Mouse (Mus musculus) spleen, postnatal 10 days (tissue): ENCODE results near the gene Gm20388.

ENCODE experiments used
- DNase-seq, 2 experiments: peaks; one replicate each; pipeline ENCODE4 v3.0.0; 2021 to 2022; ENCODE audit warnings: low spot score in 2 of 2

Gene Gm20388

DNA sequence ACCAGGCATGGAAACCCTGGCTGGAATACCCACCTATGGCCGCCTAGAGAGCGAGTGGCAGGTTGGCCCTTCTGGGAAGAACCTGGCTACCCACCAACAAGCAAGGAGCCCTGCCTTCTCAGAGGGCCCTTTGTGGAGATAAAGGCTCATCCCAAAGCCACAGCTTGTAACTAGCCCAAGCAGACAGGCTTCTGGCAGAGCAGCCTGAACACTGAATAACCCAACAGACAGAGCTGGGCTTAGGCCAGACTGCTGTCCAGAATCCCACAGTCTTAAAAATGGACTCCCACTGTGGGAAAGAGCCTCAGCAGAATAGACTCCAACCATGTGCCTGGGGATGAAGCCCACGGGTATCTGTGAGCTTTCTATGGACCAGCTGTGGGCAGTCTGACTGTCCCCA, 1973.5 kb downstream of the Gm20388 start:
- no peak for DNase-seq

DNA sequence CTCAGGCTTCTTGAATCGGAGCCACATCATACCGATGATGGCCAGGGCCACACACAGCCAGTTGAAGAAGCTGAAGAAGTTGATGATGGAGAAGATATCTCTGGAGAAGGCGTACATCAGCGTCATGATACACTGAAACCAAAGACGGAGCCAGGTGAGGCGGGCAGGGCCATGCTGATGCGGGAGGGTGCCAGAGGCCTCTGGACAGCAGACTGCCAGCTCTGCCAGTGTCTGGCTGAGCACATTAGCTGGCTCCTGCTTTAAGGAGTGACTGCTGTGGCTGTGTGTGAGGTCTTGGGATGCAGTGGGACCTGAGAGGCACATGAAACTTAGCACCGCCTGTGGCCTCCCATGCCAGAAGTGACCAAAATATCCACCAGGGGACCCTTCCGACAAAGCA, 1974.4 kb downstream of the Gm20388 start:
- DNase-seq: no peak

DNA sequence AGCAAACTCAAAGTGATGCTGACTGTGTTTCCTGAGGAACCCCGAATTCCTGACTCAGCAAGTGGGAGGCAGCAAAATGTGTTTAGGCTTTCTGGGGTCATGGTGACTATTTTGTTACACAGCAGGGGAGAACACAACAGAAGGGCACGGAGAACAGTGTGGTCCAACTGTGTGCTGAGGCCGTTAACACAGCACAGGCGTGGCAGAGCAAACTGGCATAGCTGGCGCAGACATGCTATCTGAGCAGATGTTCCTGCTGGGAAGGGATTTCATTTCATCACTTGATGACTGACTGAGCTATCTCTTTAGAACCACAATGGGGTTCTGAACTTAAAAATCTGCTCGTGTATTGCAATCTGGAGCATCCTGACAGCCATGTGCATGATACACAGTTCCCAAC, 1974.8 kb downstream of the Gm20388 start:
- no peak for DNase-seq

DNA sequence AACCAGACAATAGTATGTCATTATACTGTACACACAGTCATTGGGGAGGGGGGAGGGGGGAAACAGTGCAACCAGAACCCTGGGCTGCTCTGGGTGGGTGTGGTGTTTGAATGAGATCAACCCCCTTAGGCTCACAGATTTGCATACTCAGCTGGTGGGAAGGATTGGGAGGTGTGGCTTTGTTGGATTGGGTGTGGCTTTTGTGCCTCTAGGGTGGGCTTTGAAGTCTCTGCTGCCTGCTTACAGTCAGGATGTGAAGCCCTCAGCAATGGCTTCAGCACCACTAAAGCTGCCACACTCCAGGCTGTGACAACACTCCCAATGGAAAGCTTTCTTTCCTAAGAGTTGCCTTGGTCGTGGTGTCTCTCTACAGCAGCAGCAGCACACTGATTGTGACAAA, 1976.9 kb downstream of the Gm20388 start:
- no peak for DNase-seq

DNA sequence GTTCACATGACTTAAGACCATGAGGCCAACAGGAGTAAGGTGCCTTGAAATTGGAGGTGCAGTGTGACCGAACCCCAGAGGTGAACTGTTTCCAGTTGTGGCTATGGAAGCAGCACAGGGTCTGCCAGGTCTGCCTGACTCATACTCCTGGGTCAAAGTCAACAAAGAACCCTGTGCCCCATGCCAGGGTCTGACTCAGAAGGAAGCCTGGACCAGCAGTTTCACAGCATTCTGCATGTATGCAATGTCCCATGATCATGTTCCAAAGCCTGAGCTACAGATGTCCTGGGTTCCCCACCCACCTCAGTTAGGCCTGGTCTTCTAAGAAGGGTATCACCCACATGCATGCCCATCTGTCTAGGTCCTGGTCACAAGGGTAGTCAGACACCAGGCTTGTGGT, 1978.7 kb downstream of the Gm20388 start:
- DNase-seq: no peak

DNA sequence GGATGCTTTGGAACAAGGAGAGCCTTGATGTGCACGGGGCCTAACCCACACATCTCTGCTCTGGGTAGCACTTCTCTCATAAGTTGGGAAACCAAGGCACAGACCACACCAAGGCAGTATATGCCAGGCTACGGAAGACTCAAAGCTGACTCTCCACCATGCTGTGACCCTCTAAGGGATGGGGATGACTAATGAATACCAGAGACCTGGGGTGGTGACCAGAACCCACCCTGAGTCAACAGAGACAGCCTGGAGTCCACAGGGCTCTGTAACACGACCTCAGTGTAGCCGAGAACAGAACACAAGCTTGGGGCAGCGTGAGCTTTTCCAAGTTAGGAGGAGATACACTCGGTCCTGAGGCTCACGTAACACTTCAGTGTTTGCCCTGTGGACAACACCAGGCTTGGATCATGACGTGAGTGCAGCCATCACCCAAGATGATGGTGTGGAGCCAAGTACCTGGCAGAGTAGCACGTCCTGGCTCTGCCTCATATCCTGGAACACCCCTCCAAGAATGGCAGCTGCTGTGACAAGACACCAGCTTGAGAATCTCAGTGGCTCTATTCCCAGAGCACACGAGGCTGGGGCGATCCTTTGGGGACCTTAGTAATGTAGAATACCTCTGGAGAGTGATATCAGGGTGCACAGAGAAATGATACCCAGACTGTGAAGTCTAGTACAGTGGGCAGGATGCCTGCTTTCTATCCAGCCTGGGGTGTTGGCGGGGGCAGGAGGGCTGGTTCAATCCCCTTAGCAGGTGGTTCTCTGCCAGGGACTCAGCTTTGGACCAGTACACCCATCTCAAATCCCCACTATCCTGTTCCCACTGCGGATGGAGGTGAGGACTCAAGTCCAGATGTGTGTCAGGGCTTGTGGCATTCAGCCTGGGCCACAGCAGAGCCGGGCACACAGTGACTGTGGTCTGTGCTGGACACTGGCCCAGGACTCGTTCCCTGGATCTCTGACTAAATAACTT, 1979.5 kb downstream of the Gm20388 start:
- no peak for DNase-seq

DNA sequence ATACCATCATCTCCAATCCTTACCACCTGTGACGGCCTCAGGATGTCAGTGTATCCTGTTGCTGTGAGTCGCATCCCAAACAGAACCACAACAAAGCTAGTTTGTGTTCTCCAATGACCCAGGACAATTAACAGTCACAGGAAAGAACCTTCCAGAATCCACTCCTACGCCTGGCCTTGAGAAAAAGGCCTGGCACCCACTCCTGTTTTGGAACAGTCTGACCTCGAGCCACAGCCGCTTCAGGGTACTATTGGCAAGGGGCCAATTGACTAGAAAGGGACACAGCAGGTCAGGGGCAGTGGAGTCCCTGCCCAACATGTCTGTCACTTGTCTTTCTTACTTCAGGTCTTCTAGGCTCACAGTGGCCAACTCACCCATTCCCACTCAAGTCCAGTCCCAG, 1982.2 kb downstream of the Gm20388 start:
- no peak for DNase-seq

DNA sequence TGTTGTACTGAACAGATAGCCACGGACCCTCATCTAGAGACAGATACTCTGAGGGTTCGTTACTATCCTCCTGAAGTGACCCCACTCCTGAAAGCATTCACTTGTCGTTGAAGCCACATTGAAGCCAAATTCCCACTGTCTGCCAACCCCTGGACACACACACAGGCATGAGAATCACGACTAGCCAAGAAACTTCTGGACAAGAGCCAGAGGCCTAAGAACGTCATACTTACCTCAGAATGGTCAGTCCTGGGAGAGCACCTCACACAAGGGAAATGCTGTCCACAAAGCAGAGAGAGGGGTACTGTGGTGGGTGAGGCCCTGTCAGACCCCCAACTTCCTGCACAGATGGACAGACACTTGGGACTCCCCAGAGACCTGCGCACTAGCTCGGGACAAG, 1985.3 kb downstream of the Gm20388 start:
- DNase-seq: no peak

DNA sequence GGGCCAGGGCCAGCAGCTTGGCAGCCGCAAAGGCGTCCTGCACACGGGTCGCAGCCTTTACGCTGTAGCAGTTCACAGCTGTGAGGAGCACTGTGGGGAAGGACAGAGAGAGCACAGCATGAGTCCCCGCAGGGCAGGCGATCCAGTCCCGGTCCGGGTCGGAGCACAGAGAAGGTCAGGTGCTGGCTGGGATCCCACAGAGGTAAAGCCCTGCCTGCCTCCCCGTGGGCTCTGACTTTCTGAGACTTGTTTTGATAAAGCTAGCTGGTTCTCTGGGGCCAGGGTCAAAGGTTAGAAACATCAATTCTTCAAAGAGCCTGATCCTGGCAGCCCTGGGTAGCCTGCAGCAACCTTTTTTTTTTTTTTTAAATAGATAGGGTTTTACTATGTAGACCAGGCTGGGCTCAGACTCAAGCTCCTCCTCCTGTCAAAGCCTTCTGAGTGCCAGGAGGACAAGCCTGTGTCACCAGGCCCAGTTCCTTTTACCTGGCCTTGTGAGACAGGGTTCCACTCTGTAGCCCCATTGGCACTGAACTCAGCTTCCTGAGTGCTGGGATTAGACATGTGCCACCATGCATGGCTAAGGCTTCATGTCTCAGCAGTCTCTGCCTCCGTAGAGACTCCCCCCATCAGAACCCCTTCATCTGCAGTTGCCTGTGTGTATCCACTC, 1986.0 kb downstream of the Gm20388 start:
- no peak for DNase-seq

DNA sequence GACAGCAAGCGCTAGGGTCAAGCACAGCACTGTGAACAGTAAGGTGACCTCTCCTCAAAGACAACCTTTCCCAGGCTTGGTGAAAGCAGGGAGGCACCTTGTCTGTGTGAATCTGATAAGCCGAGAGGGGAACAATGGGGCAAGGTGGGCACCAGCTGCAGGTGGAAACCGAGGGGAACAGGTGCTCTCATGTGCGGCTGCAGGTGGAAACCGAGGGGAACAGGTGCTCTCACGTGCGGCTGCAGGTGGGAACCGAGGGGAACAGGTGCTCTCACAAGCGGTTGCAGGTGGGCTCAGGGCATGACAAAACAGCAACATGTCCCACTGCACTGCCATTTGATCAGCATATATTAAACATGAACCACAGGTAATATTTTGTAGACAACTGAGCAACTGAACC, 1986.6 kb downstream of the Gm20388 start:
- DNase-seq: no peak

DNA sequence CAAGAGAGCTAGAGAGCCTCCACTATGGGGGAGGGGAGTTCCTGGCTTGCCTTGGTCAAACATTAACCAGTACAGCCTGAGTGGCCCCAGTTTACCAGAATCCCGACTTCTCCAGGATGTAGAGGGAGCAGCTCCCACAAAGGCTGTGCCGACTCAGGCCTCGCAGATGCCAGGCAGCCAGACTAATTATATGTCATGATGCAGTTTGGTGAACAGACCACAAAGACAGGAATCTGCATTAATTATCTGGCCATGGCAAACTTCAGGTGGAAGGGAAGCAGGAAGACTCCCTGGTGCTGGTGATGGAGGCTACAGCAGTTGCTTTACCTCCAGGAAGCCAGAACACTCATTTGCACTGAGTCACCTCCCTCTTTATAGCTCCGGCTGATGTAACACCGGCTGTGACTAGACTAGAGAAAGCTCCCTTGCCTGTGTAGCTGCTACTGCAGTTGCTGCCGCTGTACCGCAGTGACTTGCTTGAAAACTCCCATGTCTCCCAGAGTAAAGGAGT, 1987.3 kb downstream of the Gm20388 start:
- DNase-seq: no peak

DNA sequence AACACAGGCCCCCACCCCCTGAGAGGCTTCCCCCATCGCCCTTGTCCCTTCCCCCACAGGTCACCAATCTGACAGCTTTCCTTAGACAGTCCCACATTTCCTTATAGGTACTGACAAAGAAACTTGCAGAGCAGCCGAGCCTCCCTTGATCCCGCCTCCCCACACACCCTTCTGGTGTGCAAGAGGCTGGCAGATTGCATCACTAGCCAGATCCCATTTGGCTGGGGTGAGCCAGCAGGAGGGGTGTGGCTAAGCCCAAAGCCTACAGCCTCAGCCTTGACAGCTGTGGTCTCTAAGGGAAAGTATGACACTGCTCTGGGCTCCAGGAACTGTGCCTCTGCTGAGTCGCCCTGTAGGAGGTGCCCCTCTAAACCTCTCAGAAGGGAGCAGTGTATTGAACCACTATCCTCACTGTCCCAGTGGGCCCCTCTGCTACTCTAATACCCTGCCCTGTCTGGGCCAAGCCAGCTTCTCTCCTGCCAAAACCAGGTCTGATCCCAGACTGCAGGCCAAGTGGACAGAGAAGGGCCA, 1987.8 kb downstream of the Gm20388 start:
- peak; percentile 81 to 88 for DNase-seq

DNA sequence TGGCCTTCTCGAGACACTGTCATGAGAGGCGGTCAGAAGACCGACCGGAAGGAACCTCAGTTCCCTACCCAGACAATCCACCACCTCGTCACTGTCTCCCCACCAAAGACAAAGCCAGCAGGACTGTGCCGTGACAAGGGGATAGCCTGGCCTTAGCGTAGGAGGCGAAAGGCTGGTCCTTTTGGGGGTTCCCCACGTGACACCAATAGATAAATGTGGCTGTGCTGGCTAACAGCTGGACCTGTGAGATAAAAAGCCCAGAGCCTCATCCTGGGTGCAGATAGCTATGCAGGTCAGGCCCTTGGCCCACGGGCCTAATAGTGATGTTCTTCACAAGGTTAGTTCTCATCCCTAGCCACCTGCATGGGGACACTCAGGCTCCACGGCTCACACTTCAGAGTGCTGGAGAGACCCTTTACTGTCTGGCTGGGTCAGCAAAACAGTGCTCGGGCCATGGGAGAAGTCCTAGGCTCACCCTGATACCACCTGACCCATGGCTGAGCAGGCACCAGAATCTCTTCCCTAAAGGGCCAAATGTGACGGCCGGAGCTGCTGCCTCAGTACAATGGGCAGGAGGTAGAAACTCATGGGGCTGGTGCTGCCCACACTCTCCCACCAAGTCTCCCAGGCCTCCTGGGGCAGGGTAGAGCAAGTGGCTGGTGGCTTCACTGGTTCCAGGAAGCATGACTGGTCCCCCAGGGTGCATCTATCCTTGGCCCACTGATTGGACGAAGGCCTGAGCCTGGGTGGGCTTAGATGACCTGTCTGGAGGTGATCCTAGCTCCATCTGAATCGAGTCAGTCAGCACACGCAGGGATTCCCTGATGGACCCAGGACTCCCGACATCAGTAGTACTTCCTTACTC, 1988.8 kb downstream of the Gm20388 start:
- DNase-seq: peak; percentile 75 to 81

DNA sequence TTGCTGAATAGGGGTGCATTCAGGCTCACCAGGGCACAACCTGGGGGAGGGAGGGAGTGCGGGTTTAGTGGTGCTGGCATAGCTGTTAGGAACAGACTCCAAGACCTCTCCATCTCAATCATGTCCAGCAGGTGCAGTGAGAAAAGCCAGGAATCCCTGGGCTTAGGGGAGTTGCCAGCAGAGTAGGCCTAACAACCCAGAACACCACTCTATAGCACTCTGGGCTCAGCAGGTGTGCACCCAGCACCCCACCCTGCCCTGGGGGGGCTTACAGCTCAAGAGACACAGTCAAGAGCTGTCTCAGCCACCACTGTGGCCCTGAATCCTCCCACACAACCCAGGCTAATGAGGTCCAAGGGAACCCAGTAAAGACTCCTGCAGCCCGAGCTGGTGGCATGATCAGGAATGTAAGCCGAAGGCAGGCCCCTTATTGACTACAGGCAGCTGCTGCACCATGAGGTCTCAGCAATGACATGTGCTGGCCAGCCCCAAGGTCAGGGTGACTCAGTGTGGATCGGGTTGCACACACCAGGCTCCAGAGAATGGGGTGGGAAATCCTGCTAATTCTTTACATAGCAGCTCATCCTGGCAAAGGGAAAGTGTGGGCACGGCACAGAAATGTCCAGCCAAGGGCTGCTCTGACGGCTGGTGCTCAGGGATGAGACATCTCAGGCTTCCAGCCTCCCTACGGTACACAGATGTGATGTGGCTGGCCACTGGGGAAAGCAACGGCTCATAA, 1991.0 kb downstream of the Gm20388 start:
- no peak for DNase-seq

DNA sequence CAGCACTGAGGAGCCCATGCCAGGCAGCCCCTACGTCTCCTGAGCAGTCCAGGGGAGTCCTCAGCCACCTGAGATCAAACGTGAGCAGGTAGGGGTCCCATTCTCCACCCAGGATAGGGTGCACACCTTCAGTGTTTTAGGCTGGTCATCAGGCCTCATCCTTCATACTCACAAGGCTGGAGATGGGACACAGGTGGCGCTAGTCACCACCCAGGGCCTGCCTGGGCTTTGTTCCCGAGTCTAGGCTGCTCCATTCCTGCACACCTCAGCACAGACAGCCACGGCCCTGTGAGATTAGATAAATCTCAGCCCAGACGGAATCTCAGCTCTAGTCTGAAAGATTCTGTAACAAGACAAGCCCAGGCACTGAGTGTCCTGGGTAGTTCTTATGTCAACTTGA, 1993.3 kb downstream of the Gm20388 start:
- DNase-seq: no peak

DNA sequence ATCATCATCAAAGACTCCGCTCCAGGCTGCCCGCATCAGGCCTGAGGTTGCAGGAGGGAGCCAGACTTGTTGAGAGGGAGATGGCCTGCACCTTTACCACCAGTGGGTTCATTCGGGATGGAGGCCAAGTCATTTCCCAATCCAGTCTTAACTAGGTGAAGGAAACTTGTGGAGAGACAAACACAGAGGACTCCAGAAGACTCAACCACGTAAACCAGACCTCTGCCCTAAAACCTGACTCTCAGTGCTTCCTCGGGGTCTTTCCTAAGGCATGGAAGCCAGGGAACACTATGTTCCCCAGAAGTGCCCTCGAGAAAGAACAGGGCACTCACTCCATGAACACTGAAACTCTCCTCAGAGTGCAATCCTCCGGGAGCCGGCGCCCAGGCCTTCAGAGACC, 1994.4 kb downstream of the Gm20388 start:
- no peak for DNase-seq

DNA sequence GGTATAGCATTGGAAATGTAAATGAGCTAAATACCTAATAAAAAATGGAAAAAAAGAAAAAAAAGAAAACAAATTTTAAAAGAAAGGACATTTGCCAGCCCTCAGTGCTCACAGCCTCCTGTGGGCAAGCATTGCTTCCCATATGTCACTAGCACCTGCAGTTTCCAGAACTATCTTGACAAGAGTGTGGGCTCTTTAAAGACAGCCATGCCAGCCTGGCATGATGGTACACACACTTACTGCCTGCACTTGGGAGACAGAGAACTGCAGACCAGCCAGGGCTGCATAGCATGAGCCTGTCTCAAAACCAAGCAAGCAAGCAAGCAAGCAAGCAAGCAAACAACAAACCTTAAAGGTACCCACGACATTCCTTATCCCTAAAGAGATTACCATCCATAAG, 1994.8 kb downstream of the Gm20388 start:
- DNase-seq: no peak

DNA sequence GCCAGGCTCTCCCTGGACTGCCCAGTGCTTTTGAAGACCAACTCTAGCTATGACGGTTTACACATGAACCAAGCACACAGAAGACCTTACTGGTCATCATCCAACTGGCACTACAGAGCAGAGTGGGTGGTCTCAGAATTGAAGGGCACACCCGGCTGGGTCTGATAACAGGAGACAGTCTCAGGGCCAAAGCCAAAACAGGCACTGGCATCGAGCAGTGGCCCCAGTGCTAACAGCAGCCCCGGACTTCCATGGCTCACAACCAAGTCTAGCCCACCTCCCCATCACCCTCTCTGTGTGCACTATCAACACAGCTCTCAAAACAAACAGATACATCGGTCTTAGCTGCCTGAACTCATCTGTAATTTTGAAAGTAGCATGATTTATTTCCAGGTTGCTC, 1995.2 kb downstream of the Gm20388 start:
- DNase-seq: no peak

DNA sequence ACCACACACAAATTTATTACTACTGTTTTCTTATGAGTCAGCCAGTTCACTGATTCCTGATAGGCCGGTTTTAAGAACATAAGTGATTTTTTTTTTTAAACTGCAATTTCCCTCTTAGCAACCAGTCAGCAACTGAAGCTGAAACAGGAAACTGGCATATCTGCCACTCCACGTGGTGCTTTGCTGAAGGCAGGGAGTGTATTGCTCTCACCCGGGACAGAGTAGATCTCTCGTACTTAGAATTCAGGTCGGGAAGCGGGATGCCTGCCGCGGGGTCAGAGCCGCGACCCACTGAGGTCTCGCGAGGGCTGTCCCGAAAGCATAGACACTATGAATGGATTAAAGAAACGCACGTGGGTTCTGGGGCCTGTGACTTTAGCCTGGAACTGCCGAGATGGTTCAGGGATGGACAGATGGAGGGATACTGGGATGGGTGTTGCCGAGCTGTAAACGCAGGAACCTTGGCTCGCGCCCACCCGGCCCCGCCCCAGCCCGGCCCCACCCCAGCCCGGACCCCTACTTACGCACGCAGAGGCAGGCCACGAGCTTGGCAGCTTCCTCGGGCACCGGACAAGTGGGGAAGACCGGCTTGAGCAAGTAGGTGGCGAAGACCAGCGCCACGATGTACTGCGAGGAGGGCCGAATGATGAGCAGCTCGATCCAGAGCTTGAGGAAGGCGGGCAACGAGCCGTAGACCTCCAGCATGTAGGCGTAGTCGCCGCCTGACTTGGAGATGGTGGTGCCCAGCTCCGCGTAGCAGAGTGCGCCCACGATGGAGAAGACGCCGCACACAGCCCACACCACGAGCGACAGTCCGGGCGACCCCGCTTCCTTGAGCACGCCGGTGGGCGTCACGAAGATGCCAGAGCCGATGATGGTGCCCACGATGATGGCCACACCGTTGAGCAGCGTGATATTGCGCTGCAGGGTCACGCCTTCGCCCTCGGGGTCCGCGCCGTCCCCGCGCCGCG, 1996.2 kb downstream of the Gm20388 start:
- peak in 1 of 2 experiments; percentile 58 for DNase-seq
